Mouse (Mus musculus): Measurements from ENCODE around the gene Ifnlr1.

Ifnlr1 gene

DNA sequence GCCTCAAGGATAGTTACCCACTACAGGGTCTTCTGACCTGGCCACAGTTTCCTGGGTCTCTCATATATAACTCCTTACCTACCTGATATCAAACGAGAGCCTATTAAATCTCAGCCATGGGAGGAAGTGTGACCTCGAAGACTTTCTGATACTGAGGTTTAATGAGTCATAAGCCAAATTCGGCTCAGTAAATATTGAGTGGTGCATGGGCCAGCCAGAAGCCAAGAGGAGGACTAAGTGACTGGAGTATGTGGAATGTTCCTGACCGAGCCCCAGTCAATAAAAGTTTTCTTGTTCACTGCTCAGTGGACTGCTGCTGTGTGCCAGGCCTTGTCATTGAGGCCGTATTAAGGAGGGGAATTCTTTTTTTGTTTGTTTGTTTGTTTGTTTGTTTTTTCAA is 9.6 kb upstream of the Ifnlr1 start:
- H3K4me1 ChIP-seq (replicated peaks; ENCODE audit: low read depth, low read length): peaks cover 62% of the 10 kb centered on the region
- no peaks in the 10 kb centered on the region for H3K36me3 ChIP-seq (ENCODE audit: insufficient read depth, low read length)
- H3K27me3 ChIP-seq (ENCODE audit: insufficient read depth, low read length): peaks cover 4% of the 10 kb centered on the region; the same call in 1 of the 2 replicates
- no peak overlapping the region for H3K4me3 ChIP-seq (replicated peaks; ENCODE audit: low read length)
- no peak for TF ChIP-seq NANOG (IDR thresholded peaks at IDR 0.05; ENCODE audit: borderline replicate concordance, low read length)
- no peak for TF ChIP-seq POU5F1 (IDR thresholded peaks at IDR 0.05; ENCODE audit: borderline replicate concordance, low read length)
- no peaks in the 10 kb centered on the region for H3K9me3 ChIP-seq (ENCODE audit: low read length)

DNA sequence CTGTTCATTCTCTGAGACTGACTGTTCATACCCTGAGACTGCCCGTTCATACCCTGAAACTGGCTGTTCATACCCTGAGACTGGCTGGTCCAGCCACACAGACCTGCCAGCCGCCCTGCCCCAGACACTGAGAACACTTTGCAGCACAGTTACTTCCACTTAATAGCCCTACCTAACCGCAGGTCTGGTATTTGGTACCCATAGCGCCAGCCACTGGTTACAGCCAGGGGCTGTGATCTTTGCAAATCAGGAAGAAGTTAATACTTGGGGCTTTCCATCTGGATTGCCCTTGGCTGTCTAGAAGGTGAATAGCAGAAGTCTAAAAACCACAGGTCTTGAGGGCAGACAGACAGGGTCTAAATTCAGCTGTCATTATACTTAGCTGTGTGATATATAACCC is 6.8 kb upstream of the Ifnlr1 start:
- Histone ChIP-seq H3K36me3 (ENCODE audit: insufficient read depth, low read length) (no peaks in the 10 kb centered on the region), H3K4me3 (replicated peaks; ENCODE audit: low read length) (no peak overlapping the region), H3K27me3 (ENCODE audit: insufficient read depth, low read length) (peaks cover 4% of the 10 kb centered on the region; the same call in 1 of the 2 replicates), H3K9me3 (ENCODE audit: low read length) (no peaks in the 10 kb centered on the region), H3K4me1 (replicated peaks; ENCODE audit: low read depth, low read length) (peaks cover 46% of the 10 kb centered on the region)
- no peak for TF ChIP-seq POU5F1 (IDR thresholded peaks at IDR 0.05; ENCODE audit: borderline replicate concordance, low read length)
- TF ChIP-seq CTCF (conservative IDR thresholded peaks at IDR 0.05; ENCODE audit: low read length): no peak
- no peak for TF ChIP-seq NANOG (IDR thresholded peaks at IDR 0.05; ENCODE audit: borderline replicate concordance, low read length)

DNA sequence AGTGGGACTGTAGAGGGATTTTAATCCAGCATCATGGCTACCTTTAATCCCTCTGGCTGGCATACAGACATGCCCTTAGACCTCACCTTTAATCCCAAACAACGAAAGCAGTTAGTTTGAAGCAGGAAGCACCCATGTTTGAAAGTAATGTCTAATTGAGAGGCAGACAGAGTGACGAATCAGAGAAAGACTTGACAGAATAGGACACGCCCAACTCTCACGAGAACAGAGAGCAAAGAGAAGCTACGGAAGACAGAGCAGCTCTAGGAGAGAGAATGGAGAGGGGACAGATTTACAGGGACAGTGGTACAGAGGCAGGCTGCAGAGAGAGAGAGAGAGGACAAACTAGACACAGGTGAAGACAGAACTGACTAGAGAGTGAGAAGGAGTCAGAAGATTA is 4.3 kb upstream of the Ifnlr1 start:
- TF ChIP-seq NANOG (IDR thresholded peaks at IDR 0.05; ENCODE audit: borderline replicate concordance, low read length) (no peak), CTCF (conservative IDR thresholded peaks at IDR 0.05; ENCODE audit: low read length) (no peak), POU5F1 (IDR thresholded peaks at IDR 0.05; ENCODE audit: borderline replicate concordance, low read length) (no peak)
- Histone ChIP-seq H3K27me3 (ENCODE audit: insufficient read depth, low read length) (peaks cover 20% of the 10 kb centered on the region), H3K36me3 (ENCODE audit: insufficient read depth, low read length) (no peaks in the 10 kb centered on the region)

DNA sequence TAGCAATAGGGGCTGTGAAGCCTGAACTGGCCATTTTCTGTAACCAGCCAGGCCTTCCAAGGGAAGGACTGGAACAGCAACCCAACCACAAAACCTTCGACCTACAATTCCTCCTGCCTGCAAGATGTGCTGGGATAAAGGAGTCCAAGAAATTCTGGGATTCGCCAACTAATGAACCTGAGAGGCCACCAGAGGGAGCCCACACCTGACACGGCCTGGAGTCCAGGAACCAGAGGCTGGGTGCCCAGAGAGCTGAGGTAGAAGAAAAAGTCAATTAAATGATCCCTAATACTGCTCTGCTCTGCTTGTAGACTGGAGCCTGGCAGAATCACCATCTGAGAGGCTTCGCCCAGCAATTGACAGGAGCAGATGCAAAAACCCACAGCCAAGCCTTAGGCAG is 2.5 kb upstream of the Ifnlr1 start:
- H3K9me3 ChIP-seq (ENCODE audit: low read length): no peaks in the 10 kb centered on the region
- no peaks in the 10 kb centered on the region for H3K36me3 ChIP-seq (ENCODE audit: insufficient read depth, low read length)
- TF ChIP-seq POU5F1 (IDR thresholded peaks at IDR 0.05; ENCODE audit: borderline replicate concordance, low read length): no peak
- peak; percentile 63 for TF ChIP-seq CTCF (conservative IDR thresholded peaks at IDR 0.05; ENCODE audit: low read length)
- no peak for TF ChIP-seq NANOG (IDR thresholded peaks at IDR 0.05; ENCODE audit: borderline replicate concordance, low read length)
- H3K27me3 ChIP-seq (ENCODE audit: insufficient read depth, low read length): peaks cover 37% of the 10 kb centered on the region
- peaks cover 43% of the 10 kb centered on the region for H3K4me1 ChIP-seq (replicated peaks; ENCODE audit: low read depth, low read length)
- no peak overlapping the region for H3K4me3 ChIP-seq (replicated peaks; ENCODE audit: low read length)

More for the DNA sequence above, 4.3 kb upstream of the Ifnlr1 start:
- H3K4me3 ChIP-seq (replicated peaks; ENCODE audit: low read length): peak overlapping the region; percentile 11; the same call in 1 of the 2 replicates
- H3K9me3 ChIP-seq (ENCODE audit: low read length): no peaks in the 10 kb centered on the region
- H3K4me1 ChIP-seq (replicated peaks; ENCODE audit: low read depth, low read length): peaks cover 43% of the 10 kb centered on the region

DNA sequence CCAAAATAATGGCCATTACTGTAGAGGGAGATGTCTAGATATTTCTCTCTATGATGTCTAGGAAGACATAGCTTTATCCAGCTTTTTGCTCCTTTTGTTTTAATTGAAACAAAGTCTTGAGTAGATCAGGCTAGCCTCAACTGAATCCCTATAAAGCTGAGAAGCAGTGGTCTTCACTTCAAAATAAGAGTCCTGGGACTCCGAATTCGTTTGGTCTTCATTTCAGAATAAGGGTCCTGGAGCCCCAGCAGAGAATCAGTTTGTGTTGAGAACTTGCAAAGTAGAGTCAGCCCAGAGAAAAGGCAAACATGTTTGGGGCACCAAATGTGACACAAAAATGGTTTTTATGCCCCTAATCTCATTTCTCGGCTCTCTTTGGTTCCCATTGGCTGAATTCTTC is 1.4 kb upstream of the Ifnlr1 start:
- Histone ChIP-seq H3K36me3 (ENCODE audit: insufficient read depth, low read length) (no peaks in the 10 kb centered on the region), H3K4me1 (replicated peaks; ENCODE audit: low read depth, low read length) (peaks cover 43% of the 10 kb centered on the region), H3K4me3 (replicated peaks; ENCODE audit: low read length) (no peak overlapping the region), H3K9me3 (ENCODE audit: low read length) (no peaks in the 10 kb centered on the region), H3K27me3 (ENCODE audit: insufficient read depth, low read length) (peaks cover 46% of the 10 kb centered on the region)
- no peak for TF ChIP-seq NANOG (IDR thresholded peaks at IDR 0.05; ENCODE audit: borderline replicate concordance, low read length)
- no peak for TF ChIP-seq CTCF (conservative IDR thresholded peaks at IDR 0.05; ENCODE audit: low read length)
- no peak for TF ChIP-seq POU5F1 (IDR thresholded peaks at IDR 0.05; ENCODE audit: borderline replicate concordance, low read length)

DNA sequence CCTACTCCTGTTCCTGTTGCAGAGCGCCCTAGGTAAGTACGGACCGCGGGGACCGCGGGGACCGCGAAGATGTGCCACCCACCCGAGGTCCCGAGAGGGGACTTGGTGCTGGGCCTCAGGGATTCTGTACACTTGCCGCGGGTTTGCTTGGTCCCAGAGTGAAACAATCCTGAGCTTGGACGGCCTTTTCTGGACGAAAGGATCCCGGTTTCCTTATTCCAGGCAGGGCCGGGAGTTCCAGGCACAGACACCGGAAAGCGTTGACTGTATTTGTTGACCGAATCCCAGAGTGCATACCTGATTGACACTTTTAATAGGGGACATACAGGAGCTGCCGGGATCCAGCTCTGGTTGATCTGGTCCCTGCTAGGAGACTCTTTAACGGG is 474 bp downstream of the Ifnlr1 start:
- TF ChIP-seq CTCF (conservative IDR thresholded peaks at IDR 0.05; ENCODE audit: low read length) (no peak), POU5F1 (IDR thresholded peaks at IDR 0.05; ENCODE audit: borderline replicate concordance, low read length) (no peak), NANOG (IDR thresholded peaks at IDR 0.05; ENCODE audit: borderline replicate concordance, low read length) (no peak)
- Histone ChIP-seq H3K9me3 (ENCODE audit: low read length) (no peaks in the 10 kb centered on the region), H3K27me3 (ENCODE audit: insufficient read depth, low read length) (peaks cover 46% of the 10 kb centered on the region), H3K4me3 (replicated peaks; ENCODE audit: low read length) (peak overlapping the region; percentile 84), H3K36me3 (ENCODE audit: insufficient read depth, low read length) (no peaks in the 10 kb centered on the region), H3K4me1 (replicated peaks; ENCODE audit: low read depth, low read length) (peaks cover 51% of the 10 kb centered on the region)

DNA sequence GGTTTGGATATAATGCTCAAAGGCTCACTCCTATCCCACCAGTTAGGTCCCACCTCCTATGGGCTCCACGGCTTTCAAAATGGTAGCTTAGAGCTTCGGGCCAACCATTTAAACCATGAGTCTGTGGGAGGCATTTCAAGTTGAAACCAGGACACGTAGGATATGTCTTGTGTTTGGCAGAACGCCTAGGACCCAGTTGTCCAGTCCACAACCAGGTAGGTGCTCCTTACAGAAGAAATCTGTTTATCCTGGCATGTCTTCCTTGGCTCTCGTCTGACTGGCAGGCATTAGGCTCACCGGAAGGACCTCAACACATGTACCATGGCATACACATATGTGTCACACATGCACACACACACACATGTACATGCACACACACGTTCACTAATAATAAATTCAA is 3.7 kb downstream of the Ifnlr1 start:
- Histone ChIP-seq H3K9me3 (ENCODE audit: low read length) (no peaks in the 10 kb centered on the region), H3K27me3 (ENCODE audit: insufficient read depth, low read length) (peaks cover 46% of the 10 kb centered on the region), H3K4me1 (replicated peaks; ENCODE audit: low read depth, low read length) (peaks cover 38% of the 10 kb centered on the region), H3K4me3 (replicated peaks; ENCODE audit: low read length) (no peak overlapping the region), H3K36me3 (ENCODE audit: insufficient read depth, low read length) (no peaks in the 10 kb centered on the region)
- TF ChIP-seq NANOG (IDR thresholded peaks at IDR 0.05; ENCODE audit: borderline replicate concordance, low read length) (no peak), POU5F1 (IDR thresholded peaks at IDR 0.05; ENCODE audit: borderline replicate concordance, low read length) (no peak), CTCF (conservative IDR thresholded peaks at IDR 0.05; ENCODE audit: low read length) (no peak)

DNA sequence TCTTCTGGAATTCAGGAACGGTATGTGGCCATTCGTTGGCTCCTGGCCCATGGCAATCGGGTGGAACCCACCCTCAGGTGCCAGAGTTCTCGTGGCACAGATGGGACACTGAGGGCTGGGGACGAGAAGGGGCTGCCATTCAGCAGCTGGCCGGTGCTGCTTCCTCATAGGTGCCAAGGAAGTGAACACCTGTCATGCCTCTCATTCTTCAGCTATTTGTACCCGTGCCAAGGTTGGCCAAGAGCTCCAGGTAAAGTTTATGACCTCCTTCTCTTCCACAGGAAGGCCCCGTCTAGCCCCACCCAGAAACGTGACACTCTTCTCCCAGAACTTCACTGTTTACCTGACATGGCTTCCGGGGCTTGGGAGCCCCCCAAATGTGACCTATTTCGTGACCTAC is 4.2 kb downstream of the Ifnlr1 start:
- H3K9me3 ChIP-seq (ENCODE audit: low read length): no peaks in the 10 kb centered on the region
- no peak for TF ChIP-seq NANOG (IDR thresholded peaks at IDR 0.05; ENCODE audit: borderline replicate concordance, low read length)
- TF ChIP-seq POU5F1 (IDR thresholded peaks at IDR 0.05; ENCODE audit: borderline replicate concordance, low read length): no peak
- no peak for TF ChIP-seq CTCF (conservative IDR thresholded peaks at IDR 0.05; ENCODE audit: low read length)
- H3K4me1 ChIP-seq (replicated peaks; ENCODE audit: low read depth, low read length): peaks cover 33% of the 10 kb centered on the region
- H3K4me3 ChIP-seq (replicated peaks; ENCODE audit: low read length): no peak overlapping the region
- peaks cover 42% of the 10 kb centered on the region for H3K27me3 ChIP-seq (ENCODE audit: insufficient read depth, low read length)
- H3K36me3 ChIP-seq (ENCODE audit: insufficient read depth, low read length): no peaks in the 10 kb centered on the region

DNA sequence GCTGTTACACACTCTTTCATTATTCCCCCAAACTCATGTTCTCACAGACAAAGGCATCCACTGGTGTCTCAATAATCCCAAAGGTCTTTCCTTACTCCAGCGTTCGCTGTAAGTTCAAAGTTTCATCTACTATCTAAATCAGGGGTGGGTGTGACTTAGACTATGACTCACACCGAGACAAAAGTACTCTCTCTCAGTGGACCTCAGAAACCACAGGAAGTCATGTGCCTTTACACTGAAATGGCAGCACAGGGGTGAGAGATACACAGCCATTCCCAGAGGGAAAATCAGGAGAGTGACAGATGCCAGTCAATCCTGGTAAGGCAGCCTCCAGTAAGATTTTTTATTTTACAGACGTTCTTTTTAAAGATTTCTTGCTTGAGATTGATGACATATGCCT is 6.8 kb downstream of the Ifnlr1 start:
- Histone ChIP-seq H3K36me3 (ENCODE audit: insufficient read depth, low read length) (no peaks in the 10 kb centered on the region), H3K27me3 (ENCODE audit: insufficient read depth, low read length) (peaks cover 15% of the 10 kb centered on the region), H3K9me3 (ENCODE audit: low read length) (no peaks in the 10 kb centered on the region), H3K4me1 (replicated peaks; ENCODE audit: low read depth, low read length) (peaks cover 11% of the 10 kb centered on the region), H3K4me3 (replicated peaks; ENCODE audit: low read length) (no peak overlapping the region)
- TF ChIP-seq NANOG (IDR thresholded peaks at IDR 0.05; ENCODE audit: borderline replicate concordance, low read length): no peak
- no peak for TF ChIP-seq POU5F1 (IDR thresholded peaks at IDR 0.05; ENCODE audit: borderline replicate concordance, low read length)
- TF ChIP-seq CTCF (conservative IDR thresholded peaks at IDR 0.05; ENCODE audit: low read length): no peak

All from E14TG2a.4 (cell line).